Mouse (Mus musculus) liver, adult 2 months (tissue): ENCODE results near the gene Itga7.

Experiments used
- CTCF ChIP-seq: fragments of 200-500 bp; IDR thresholded peaks from 2 replicates; pipeline ENCODE4 v1.5.1; 2011; ENCODE audit warnings: low read depth, low read length, control low read depth
- POLR2A ChIP-seq: fragments of 200-500 bp; IDR thresholded peaks from 2 replicates; pipeline ENCODE4 v1.6.1; 2011; ENCODE audit warnings: low read length, control low read depth; ENCODE audit not compliant: insufficient read depth; ENCODE audit errors: extremely low read depth

DNA sequence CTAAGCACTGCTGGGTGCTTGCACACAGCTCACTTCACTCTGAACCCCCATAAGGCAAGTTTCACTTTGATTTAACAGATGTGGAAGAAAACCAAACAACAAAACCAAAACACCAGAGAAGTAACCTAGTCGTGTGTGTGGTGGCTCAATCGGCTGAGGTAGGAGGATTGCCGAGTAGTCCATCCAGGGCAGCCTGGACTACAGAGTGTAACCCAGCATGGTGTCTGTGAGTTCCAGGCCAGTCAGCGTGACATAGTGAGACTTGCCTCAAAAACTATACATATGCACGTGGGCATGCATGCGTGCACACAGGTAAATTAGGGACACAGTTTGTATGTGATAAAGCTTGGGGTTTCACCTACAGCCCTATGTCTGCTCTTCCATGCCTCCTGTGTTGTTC is 16.2 kb upstream of the Itga7 start:
- TF ChIP-seq POLR2A (no peak), CTCF (no peak)
